Mouse (Mus musculus): ENCODE measurements around the gene Mlf1. TPM values are rescaled to one million over a fixed set of nuclear protein-coding genes. Genes with fewer than 3 reads are reported as not detected.

Mlf1 gene
- polyA plus RNA-seq, 1 experiment from 2014 or later, result 35.2 TPM

DNA sequence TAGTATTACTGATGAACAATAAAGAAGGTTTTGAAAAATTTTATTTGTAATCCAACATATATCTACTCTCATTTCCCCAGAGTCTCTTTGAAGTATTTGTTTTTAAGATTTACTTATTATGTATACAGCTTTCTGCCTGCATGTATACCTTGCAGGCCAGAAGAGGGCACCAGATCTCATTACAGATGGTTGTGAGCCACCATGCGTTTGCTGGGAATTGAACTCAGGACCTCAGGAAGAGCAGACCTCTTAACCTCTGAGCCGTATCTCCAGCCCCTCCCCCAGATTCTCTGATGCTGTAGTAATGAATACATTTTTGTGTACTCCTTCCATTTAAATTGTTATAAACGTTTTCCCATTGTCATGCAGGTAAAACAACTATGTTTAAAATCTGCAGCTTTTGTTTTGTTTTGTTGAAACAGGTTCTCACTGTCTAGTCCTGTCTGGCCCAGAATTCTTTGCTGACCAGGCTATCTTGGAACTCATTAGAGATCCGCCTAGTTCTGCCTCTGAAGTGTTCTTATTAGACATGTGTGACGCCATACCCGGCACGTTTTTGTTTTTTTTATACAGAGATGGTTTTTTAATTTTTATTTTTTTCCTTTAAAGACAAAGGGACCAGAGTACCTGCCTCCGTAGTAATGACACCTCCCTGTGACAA, 55.6 kb downstream of the Mlf1 start:
- WGBS, result 31% methylated on average over 8 of the region's 8 CpGs
- H3K9ac ChIP-seq (ENCODE audit: low read depth, low read length), result peak overlapping the region; percentile 45; the same call in 1 of the 2 replicates
- H3K27ac ChIP-seq (ENCODE audit: low read depth, low read length), result no peak overlapping the region
- H3K4me1 ChIP-seq (ENCODE audit: control insufficient read depth, insufficient read depth, low read depth, low read length), result peaks cover 8% of the 10 kb centered on the region
- H3K9me3 ChIP-seq (ENCODE audit: control insufficient read depth, low read length), result peaks cover 9% of the 10 kb centered on the region; the same call in 1 of the 2 replicates
- H3K4me2 ChIP-seq (ENCODE audit: low read length), result peak overlapping the region; percentile 84
- peak overlapping the region; percentile 99 for H3K4me3 ChIP-seq (ENCODE audit: low read length)
- peaks cover 8% of the 10 kb centered on the region for H3K36me3 ChIP-seq (ENCODE audit: control insufficient read depth, insufficient read depth, low read length)
- H3K27me3 ChIP-seq (replicated peaks; ENCODE audit: control insufficient read depth, insufficient read depth, low read length), result no peaks in the 10 kb centered on the region
- peak; percentile 87 for ATAC-seq

DNA sequence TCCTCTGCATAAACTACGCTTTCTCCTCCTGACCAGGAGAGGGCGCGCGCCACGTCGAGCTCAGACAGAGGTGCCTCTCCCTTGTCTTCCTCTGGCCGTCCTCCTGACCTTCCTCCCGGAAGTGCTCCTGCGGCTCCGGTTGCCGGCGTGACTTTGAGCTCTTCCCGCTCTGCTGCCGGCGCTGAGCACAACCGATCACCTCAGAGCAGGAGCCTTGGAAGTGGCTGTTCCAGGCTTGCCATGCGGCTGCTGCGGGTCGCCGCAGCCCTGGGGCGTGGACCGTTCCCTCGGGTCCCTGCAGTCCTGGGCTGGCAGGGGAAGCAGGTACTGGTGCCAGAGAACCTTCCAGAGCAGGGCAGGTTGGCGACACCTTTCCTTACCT, 56.1 kb downstream of the Mlf1 start, which contains the start of gene Gfm1:
Gene Gfm1, plus strand, starts transcription at position 98 of the 382 bp plus-strand sequence.
- peak; percentile 98 for ATAC-seq
- Histone ChIP-seq H3K27me3 (replicated peaks; ENCODE audit: control insufficient read depth, insufficient read depth, low read length) (no peaks in the 10 kb centered on the region), H3K9ac (ENCODE audit: low read depth, low read length) (peak within 1 kb of the TSS; percentile 89), H3K27ac (ENCODE audit: low read depth, low read length) (peak within 1 kb of the TSS; percentile 50; the same call in 1 of the 2 replicates), H3K4me3 (ENCODE audit: low read length) (peak within 1 kb of the TSS; percentile 99), H3K4me2 (ENCODE audit: low read length) (peak within 1 kb of the TSS; percentile 84), H3K36me3 (ENCODE audit: control insufficient read depth, insufficient read depth, low read length) (peaks cover 8% of the 10 kb centered on the region), H3K9me3 (ENCODE audit: control insufficient read depth, low read length) (peaks cover 9% of the 10 kb centered on the region; the same call in 1 of the 2 replicates), H3K4me1 (ENCODE audit: control insufficient read depth, insufficient read depth, low read depth, low read length) (peaks cover 8% of the 10 kb centered on the region)
- WGBS, result under 1% methylated on average over 23 of the region's 24 CpGs

DNA sequence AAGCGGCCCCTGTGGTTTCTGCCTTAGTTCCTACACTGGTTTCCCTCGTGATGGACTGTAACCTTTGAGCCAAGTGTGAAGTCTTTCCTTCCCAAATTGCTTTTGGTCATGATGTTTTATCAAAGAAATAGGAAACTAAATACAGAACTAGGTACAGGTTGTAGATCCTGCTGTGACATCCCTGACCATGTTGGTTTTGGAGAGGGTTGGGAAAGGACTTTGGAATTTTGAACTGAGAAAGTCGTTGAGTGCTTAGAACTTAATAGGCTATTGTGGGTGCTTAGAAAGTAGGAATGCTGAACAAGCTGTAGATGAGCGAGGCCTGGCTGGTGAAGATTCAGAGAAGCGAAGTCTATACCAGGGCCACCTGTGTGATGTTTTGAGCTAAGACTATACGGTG, 60.1 kb downstream of the Mlf1 start:
- Histone ChIP-seq H3K27ac (ENCODE audit: low read depth, low read length) (no peak overlapping the region), H3K9me3 (ENCODE audit: control insufficient read depth, low read length) (no peaks in the 10 kb centered on the region), H3K4me1 (ENCODE audit: control insufficient read depth, insufficient read depth, low read depth, low read length) (peaks cover 8% of the 10 kb centered on the region), H3K4me3 (ENCODE audit: low read length) (no peak overlapping the region), H3K27me3 (replicated peaks; ENCODE audit: control insufficient read depth, insufficient read depth, low read length) (no peaks in the 10 kb centered on the region), H3K36me3 (ENCODE audit: control insufficient read depth, insufficient read depth, low read length) (peaks cover 27% of the 10 kb centered on the region), H3K4me2 (ENCODE audit: low read length) (no peak overlapping the region), H3K9ac (ENCODE audit: low read depth, low read length) (no peak overlapping the region)
- no peak for ATAC-seq
- 95% methylated on average over 6 of the region's 6 CpGs for WGBS

DNA sequence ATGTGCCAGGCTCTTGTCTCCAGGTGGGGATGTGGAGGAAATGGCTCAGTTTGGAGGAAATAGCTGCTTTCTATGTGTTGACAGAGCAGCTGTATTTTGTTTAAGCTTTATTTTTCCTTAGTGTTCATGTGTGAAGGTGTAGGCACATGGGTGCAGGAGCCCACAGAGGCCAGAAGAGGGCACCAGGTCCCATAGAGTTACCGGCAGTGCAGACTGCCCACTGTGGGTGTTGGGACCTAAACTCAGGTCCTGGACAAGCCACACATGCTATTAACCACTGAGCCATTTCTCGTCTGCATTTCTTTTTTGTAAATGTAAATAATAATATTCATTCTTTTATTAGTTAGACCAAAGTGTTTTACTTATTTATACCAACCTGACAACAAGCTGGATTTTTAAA, 73.2 kb downstream of the Mlf1 start:
- Histone ChIP-seq H3K4me1 (ENCODE audit: control insufficient read depth, insufficient read depth, low read depth, low read length) (no peaks in the 10 kb centered on the region), H3K36me3 (ENCODE audit: control insufficient read depth, insufficient read depth, low read length) (peaks cover 30% of the 10 kb centered on the region), H3K9me3 (ENCODE audit: control insufficient read depth, low read length) (no peaks in the 10 kb centered on the region), H3K27ac (ENCODE audit: low read depth, low read length) (no peak overlapping the region), H3K27me3 (replicated peaks; ENCODE audit: control insufficient read depth, insufficient read depth, low read length) (no peaks in the 10 kb centered on the region), H3K4me2 (ENCODE audit: low read length) (no peak overlapping the region), H3K9ac (ENCODE audit: low read depth, low read length) (no peak overlapping the region), H3K4me3 (ENCODE audit: low read length) (no peak overlapping the region)
- no peak for ATAC-seq
- WGBS, result 90% methylated on average over 2 of the region's 2 CpGs

Other genes with a start within 250 kb of the Mlf1 start
- gene Gm17402, start 1.1 kb downstream of the Mlf1 start, polyA plus RNA-seq (2015; fragmentation: Nextera tagmentation; extraction: Ambion mirVana), result not detected in 2 replicates
- 34.0 and 35.0 TPM in 2 replicates for gene Gfm1, start 56.0 kb downstream of the Mlf1 start, polyA plus RNA-seq (2015; fragmentation: Nextera tagmentation; extraction: Ambion mirVana)
- gene Lxn, start 89.8 kb downstream of the Mlf1 start, polyA plus RNA-seq (2015; fragmentation: Nextera tagmentation; extraction: Ambion mirVana), result 189 and 198 TPM in 2 replicates
- gene Rarres1, start 141.4 kb downstream of the Mlf1 start, polyA plus RNA-seq (2015; fragmentation: Nextera tagmentation; extraction: Ambion mirVana), result 2.4 and 2.7 TPM in 2 replicates
- gene Mfsd1, start 208.6 kb downstream of the Mlf1 start, polyA plus RNA-seq (2015; fragmentation: Nextera tagmentation; extraction: Ambion mirVana), result 34.9 and 36.5 TPM in 2 replicates

All from hindbrain, embryonic 16.5 days (tissue).